Mouse (Mus musculus): ENCODE results near the gene Atoh8. TPM values are rescaled to one million over a fixed set of nuclear protein-coding genes. Genes with fewer than 3 reads are reported as not detected.

Gene Atoh8
- polyA plus RNA-seq, 1 experiment from 2014 or later: 19.3 TPM

DNA sequence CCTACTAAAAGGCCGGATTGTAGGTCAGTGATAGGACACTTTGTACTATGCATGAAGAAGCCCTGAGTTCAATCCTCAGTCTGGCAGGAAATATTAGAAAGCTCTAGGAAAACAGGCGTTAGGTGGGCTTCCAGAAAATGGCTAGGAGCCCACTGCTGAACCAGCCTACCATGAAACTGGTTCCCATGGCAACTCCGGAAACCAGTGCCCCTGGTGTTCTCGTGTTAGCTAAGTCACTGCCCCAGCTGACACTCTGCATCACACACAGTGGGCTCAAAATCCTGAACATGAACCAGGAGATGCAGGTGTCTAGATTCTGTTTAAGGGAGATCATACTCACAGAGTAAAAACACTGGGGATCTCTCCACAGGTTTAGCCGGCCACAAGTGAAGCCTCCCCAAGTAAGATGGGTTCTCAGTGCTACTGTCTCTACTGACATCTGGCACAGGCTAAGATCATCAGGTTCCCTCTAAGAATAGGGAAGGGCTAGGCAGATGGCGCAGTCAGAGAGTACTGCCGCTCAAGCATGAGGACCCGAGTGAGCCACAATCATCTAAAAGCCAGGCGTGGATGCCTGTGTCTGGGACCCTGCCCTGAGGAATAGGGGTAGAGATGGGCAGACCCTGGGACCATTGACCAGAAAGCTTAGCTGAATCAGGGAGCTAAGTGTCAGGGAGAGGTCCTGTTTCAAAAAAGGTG lies 32.9 kb upstream of the Atoh8 start:
- no peak for DNase-seq
- Histone ChIP-seq H3K9ac (no peak overlapping the region), H3K9me3 (ENCODE audit: low read depth, low read length) (no peaks in the 10 kb centered on the region), H3K36me3 (ENCODE audit: insufficient read depth) (no peaks in the 10 kb centered on the region), H3K4me3 (ENCODE audit: low read depth, low read length) (no peak overlapping the region), H3K4me2 (no peak overlapping the region), H3K27ac (ENCODE audit: low read depth) (no peak overlapping the region), H3K4me1 (ENCODE audit: insufficient read depth) (peaks cover 4% of the 10 kb centered on the region; the same call in 1 of the 2 replicates), H3K27me3 (ENCODE audit: insufficient read depth, low read length) (no peaks in the 10 kb centered on the region)
- TF ChIP-seq CTCF (IDR thresholded peaks at IDR 0.05; ENCODE audit: low read depth): no peak
- WGBS: 75% methylated on average over 9 of the region's 9 CpGs
- ATAC-seq (ENCODE audit: insufficient read depth): no peak

DNA sequence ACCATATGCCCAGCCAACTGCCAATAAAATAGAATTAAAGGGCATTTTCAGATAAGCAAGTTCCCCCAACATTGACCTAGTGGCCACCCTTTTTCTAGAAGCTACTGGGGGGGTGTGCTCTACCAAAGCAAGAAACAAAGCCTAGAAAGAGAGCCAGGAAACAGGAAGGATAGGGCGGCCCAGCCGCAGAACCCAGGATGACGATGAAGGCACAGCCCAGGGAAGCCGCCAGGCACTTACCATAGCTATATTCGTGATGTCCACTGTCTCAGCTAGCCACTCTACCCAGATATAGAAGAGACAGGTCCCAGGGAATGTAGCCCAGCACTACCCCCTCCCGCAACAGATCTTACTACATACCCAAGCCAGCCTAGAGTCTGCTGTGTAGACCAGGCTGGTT lies 30.3 kb upstream of the Atoh8 start:
- H3K4me1 ChIP-seq (ENCODE audit: insufficient read depth): no peaks in the 10 kb centered on the region
- H3K4me2 ChIP-seq: no peak overlapping the region
- no peaks in the 10 kb centered on the region for H3K9me3 ChIP-seq (ENCODE audit: low read depth, low read length)
- TF ChIP-seq CTCF (IDR thresholded peaks at IDR 0.05; ENCODE audit: low read depth): no peak
- H3K27me3 ChIP-seq (ENCODE audit: insufficient read depth, low read length): no peaks in the 10 kb centered on the region
- no peak for DNase-seq
- no peak overlapping the region for H3K4me3 ChIP-seq (ENCODE audit: low read depth, low read length)
- H3K27ac ChIP-seq (ENCODE audit: low read depth): no peak overlapping the region
- no peak for ATAC-seq (ENCODE audit: insufficient read depth)
- H3K36me3 ChIP-seq (ENCODE audit: insufficient read depth): no peaks in the 10 kb centered on the region
- H3K9ac ChIP-seq: no peak overlapping the region
- 75% methylated on average over 6 of the region's 6 CpGs for WGBS

GRCm38 (mm10) chr6:72263679-72264265 lies 28.4 kb upstream of the Atoh8 start:
- ATAC-seq (ENCODE audit: insufficient read depth): no peak
- H3K9me3 ChIP-seq (ENCODE audit: low read depth, low read length): no peaks in the 10 kb centered on the region
- 57% methylated on average over 5 of the region's 5 CpGs for WGBS

DNA sequence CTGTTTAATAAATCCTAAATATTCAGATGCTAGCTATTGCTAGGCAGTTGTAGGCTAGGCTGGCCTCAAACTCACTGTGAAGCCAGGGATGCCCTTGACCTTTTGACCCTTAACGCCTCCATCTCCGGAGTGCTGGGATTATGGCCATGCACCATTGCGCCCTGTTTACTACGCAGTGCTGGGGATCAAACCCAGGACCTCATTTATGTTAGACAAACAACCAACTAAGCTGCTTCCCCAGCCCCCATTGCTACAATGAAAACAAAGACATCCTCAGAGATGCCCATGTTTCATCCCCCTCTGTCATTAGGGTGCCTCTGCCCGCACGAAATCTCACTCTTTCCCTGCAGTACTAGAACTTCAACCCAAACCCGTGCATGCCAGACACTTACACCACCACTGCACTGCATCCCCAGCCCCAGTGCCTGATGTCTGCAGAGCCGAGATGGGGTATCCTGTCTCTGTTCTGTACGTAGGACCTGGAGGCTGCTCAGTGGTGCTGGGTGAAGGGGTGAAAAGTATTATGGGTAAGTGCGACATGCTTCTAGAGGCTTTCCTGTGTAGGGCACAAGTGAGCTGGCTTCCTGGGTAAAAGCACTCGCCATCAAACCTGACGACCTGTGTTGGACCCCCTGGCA lies 26.4 kb upstream of the Atoh8 start:
- Histone ChIP-seq H3K4me1 (ENCODE audit: insufficient read depth) (no peaks in the 10 kb centered on the region), H3K27ac (ENCODE audit: low read depth) (no peak overlapping the region), H3K4me3 (ENCODE audit: low read depth, low read length) (no peak overlapping the region), H3K9me3 (ENCODE audit: low read depth, low read length) (no peaks in the 10 kb centered on the region), H3K27me3 (ENCODE audit: insufficient read depth, low read length) (no peaks in the 10 kb centered on the region), H3K4me2 (no peak overlapping the region), H3K9ac (no peak overlapping the region), H3K36me3 (ENCODE audit: insufficient read depth) (no peaks in the 10 kb centered on the region)
- DNase-seq (no peak), ATAC-seq (ENCODE audit: insufficient read depth) (peak; percentile 11; the same call in 1 of the 2 replicates)
- no peak for TF ChIP-seq CTCF (IDR thresholded peaks at IDR 0.05; ENCODE audit: low read depth)
- 77% methylated on average over 12 of the region's 12 CpGs for WGBS

More at GRCm38 (mm10) chr6:72263679-72264265, 28.4 kb upstream of the Atoh8 start:
- no peaks in the 10 kb centered on the region for H3K4me1 ChIP-seq (ENCODE audit: insufficient read depth)
- H3K27ac ChIP-seq (ENCODE audit: low read depth): no peak overlapping the region
- H3K9ac ChIP-seq: no peak overlapping the region
- H3K36me3 ChIP-seq (ENCODE audit: insufficient read depth): no peaks in the 10 kb centered on the region
- H3K4me3 ChIP-seq (ENCODE audit: low read depth, low read length): no peak overlapping the region
- no peak for TF ChIP-seq CTCF (IDR thresholded peaks at IDR 0.05; ENCODE audit: low read depth)
- no peaks in the 10 kb centered on the region for H3K27me3 ChIP-seq (ENCODE audit: insufficient read depth, low read length)
- no peak overlapping the region for H3K4me2 ChIP-seq
- DNase-seq: no peak

DNA sequence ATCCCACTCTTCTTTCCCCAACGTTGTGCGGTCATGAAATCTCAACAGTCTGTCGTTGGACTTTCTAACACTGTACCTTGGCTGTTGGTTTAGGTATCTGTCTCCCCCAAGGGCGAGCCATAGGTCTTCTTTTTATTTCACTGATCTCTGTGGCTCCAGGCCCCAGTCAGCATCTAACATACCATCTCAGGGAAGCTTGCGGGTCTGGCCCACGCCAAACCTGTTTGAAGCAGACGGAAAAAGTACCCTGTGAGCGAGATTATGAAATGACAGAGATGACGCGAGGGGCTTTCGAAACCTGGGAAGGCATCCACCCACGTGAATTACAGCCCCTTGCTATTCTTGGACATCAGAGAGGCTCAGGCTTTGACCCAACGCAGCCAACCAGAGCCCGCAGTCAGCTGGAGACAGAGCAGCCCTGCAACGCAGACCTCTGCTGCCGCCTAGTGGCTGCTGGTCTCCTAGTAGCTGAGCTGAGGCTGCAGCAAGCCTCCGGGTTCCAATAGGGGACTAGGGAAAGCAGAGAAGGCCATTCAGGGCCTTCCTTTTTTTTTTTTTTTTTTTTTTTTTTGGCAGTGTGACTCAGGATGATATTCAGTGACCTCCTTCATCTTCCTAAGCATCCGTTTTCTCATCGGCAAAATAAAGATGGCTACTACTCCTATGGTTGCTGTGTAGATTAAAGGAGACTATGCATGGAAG lies 25.8 kb upstream of the Atoh8 start:
- Histone ChIP-seq H3K9me3 (ENCODE audit: low read depth, low read length) (no peaks in the 10 kb centered on the region), H3K4me3 (ENCODE audit: low read depth, low read length) (no peak overlapping the region), H3K27ac (ENCODE audit: low read depth) (no peak overlapping the region), H3K9ac (no peak overlapping the region), H3K27me3 (ENCODE audit: insufficient read depth, low read length) (no peaks in the 10 kb centered on the region), H3K36me3 (ENCODE audit: insufficient read depth) (no peaks in the 10 kb centered on the region), H3K4me2 (no peak overlapping the region), H3K4me1 (ENCODE audit: insufficient read depth) (no peaks in the 10 kb centered on the region)
- peak; percentile 98 for DNase-seq
- TF ChIP-seq CTCF (IDR thresholded peaks at IDR 0.05; ENCODE audit: low read depth): peak; percentile 99
- ATAC-seq (ENCODE audit: insufficient read depth): peak; percentile 92
- 32% methylated on average over 19 of the region's 19 CpGs for WGBS

GRCm38 (mm10) chr6:72259474-72259873 lies 24.1 kb upstream of the Atoh8 start:
- Histone ChIP-seq H3K4me3 (ENCODE audit: low read depth, low read length) (no peak overlapping the region), H3K4me1 (ENCODE audit: insufficient read depth) (no peaks in the 10 kb centered on the region), H3K9me3 (ENCODE audit: low read depth, low read length) (no peaks in the 10 kb centered on the region), H3K4me2 (no peak overlapping the region), H3K36me3 (ENCODE audit: insufficient read depth) (no peaks in the 10 kb centered on the region), H3K27ac (ENCODE audit: low read depth) (no peak overlapping the region), H3K9ac (no peak overlapping the region), H3K27me3 (ENCODE audit: insufficient read depth, low read length) (no peaks in the 10 kb centered on the region)
- no peak for DNase-seq
- no peak for ATAC-seq (ENCODE audit: insufficient read depth)
- no peak for TF ChIP-seq CTCF (IDR thresholded peaks at IDR 0.05; ENCODE audit: low read depth)
- WGBS: 66% methylated on average over 7 of the region's 7 CpGs

- TF ChIP-seq CTCF (IDR thresholded peaks at IDR 0.05; ENCODE audit: low read depth): no peak
- Histone ChIP-seq H3K4me3 (ENCODE audit: low read depth, low read length) (no peak overlapping the region), H3K27me3 (ENCODE audit: insufficient read depth, low read length) (no peaks in the 10 kb centered on the region), H3K36me3 (ENCODE audit: insufficient read depth) (no peaks in the 10 kb centered on the region), H3K9ac (no peak overlapping the region), H3K9me3 (ENCODE audit: low read depth, low read length) (no peaks in the 10 kb centered on the region), H3K4me2 (no peak overlapping the region), H3K4me1 (ENCODE audit: insufficient read depth) (no peaks in the 10 kb centered on the region), H3K27ac (ENCODE audit: low read depth) (no peak overlapping the region)
- ATAC-seq (ENCODE audit: insufficient read depth) (no peak), DNase-seq (no peak)
- WGBS: 69% methylated on average over 6 of the region's 6 CpGs
Measured at GRCm38 (mm10) chr6:72255294-72255693, 19.9 kb upstream of the Atoh8 start.

Data from lung, embryonic 14.5 days (tissue).